Mouse (Mus musculus) spleen, postnatal 14 days (tissue): Measurements from ENCODE around the gene Smyd5.

Experiments
- DNase-seq, 2 experiments: peaks; one replicate each; pipeline ENCODE4 v3.0.0; 2021 to 2022; ENCODE audit warnings: low spot score in 2 of 2

The Smyd5 gene

GRCm38 (mm10) chr6:85491606-85492005 lies 59.8 kb downstream of the Smyd5 start:
- DNase-seq, result no peak
